10 mouse cellular contexts compared by ENCODE assay signal in the genomic region with DNA sequence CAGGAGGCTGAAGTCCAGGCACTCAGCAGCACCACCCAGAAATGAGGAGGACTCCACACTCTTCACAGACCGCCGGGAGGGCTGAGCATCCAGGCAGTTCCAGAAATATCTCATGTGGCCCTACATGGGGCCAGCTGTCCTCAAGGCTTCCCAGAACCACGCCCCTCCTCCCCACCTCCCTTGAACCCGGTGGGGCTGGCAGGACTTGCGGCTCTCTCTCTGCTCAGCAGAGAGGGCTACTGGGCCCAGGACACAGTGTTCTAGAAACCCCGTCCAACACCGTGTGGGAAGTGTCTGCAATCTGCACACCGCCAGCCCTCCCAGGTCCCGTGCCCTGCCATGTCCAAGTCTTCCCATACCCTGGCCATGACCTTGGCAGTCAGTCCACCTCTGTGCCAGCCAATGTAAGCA. TPM values are rescaled to one million over a fixed set of nuclear protein-coding genes. Genes with fewer than 3 reads are reported as not detected.
A peak's percentile ranks its signal among the peaks of the same experiment; 100 is the strongest.
DNase-seq lines count a peak whose midpoint lies in the region; ATAC-seq and TF ChIP-seq lines count a peak whose summit lies in the region.
"Had no signal": no experiment of that assay in that cellular context is flagged by ENCODE, and none has a peak within 500 bp of the region (broad histone marks: within the 10 kb centered on the region; RNA-seq: fewer than 3 reads in every experiment).

No protein-coding gene starts in this region.

- WGBS in intestine, embryonic 16.5 days = 67% methylated on average over 9 of the region's 9 CpGs
- WGBS in intestine, postnatal 0 days = 67% methylated on average over 9 of the region's 9 CpGs
- WGBS in lung, embryonic 16.5 days = 56% methylated on average over 9 of the region's 9 CpGs
- WGBS in thymus, adult 2 months = 97% methylated on average over 9 of the region's 9 CpGs

- no peak overlapping the region for H3K4me2 ChIP-seq in intestine, embryonic 16.5 days (ENCODE audit: low read depth, low read length)
- no peak overlapping the region for H3K4me2 ChIP-seq in intestine, postnatal 0 days (replicated peaks; ENCODE audit: low read depth)
- no peak overlapping the region for H3K4me2 ChIP-seq in lung, embryonic 16.5 days (ENCODE audit: low read depth, low read length)
- H3K4me2 ChIP-seq: lung, embryonic 14.5 days had no signal

- peaks cover 7% of the 10 kb centered on the region for H3K4me1 ChIP-seq in intestine, embryonic 16.5 days (ENCODE audit: control insufficient read depth, insufficient read depth, low read length)
- no peaks in the 10 kb centered on the region for H3K4me1 ChIP-seq in intestine, postnatal 0 days (replicated peaks; ENCODE audit: control insufficient read depth, insufficient read depth, low read length)
- H3K4me1 ChIP-seq in lung, embryonic 16.5 days (replicated peaks; ENCODE audit: control insufficient read depth, insufficient read depth, low read length) = no peaks in the 10 kb centered on the region
- H3K4me1 ChIP-seq in thymus, adult 2 months (replicated peaks; ENCODE audit: control insufficient read depth, insufficient read depth, low read length) = no peaks in the 10 kb centered on the region

- no peak for TF ChIP-seq CTCF in intestine, postnatal 0 days (IDR thresholded peaks at IDR 0.05; ENCODE audit: low read depth)
- no peak for TF ChIP-seq CTCF in thymus, adult 2 months (IDR thresholded peaks at IDR 0.05; ENCODE audit: borderline replicate concordance, control insufficient read depth, extremely low read depth, insufficient read depth, low read length, poor library complexity)

- no peaks in the 10 kb centered on the region for H3K27me3 ChIP-seq in intestine, embryonic 16.5 days (replicated peaks; ENCODE audit: control insufficient read depth, insufficient read depth, low read length)
- H3K27me3 ChIP-seq in intestine, postnatal 0 days (replicated peaks; ENCODE audit: control insufficient read depth, insufficient read depth, low read length) = no peaks in the 10 kb centered on the region
- no peaks in the 10 kb centered on the region for H3K27me3 ChIP-seq in lung, embryonic 16.5 days (ENCODE audit: control insufficient read depth, insufficient read depth, low read depth, low read length)
- H3K27me3 ChIP-seq in thymus, adult 2 months (ENCODE audit: control insufficient read depth, insufficient read depth, low read length) = no peaks in the 10 kb centered on the region

- no peaks in the 10 kb centered on the region for H3K9me3 ChIP-seq in intestine, embryonic 16.5 days (ENCODE audit: control insufficient read depth, low read length)
- H3K9me3 ChIP-seq in intestine, postnatal 0 days (ENCODE audit: control insufficient read depth) = no peaks in the 10 kb centered on the region
- H3K9me3 ChIP-seq in lung, embryonic 16.5 days (ENCODE audit: control insufficient read depth, low read length) = no peaks in the 10 kb centered on the region

- H3K36me3 ChIP-seq in intestine, embryonic 16.5 days (ENCODE audit: control insufficient read depth, insufficient read depth, low read length) = peaks cover 14% of the 10 kb centered on the region; the same call in 1 of the 2 replicates
- peaks cover 24% of the 10 kb centered on the region; the same call in 1 of the 2 replicates for H3K36me3 ChIP-seq in intestine, postnatal 0 days (ENCODE audit: control insufficient read depth, insufficient read depth)
- peaks cover 9% of the 10 kb centered on the region for H3K36me3 ChIP-seq in lung, embryonic 16.5 days (ENCODE audit: control insufficient read depth, insufficient read depth, low read length)
- no peaks in the 10 kb centered on the region; the same call in 1 of the 2 replicates for H3K36me3 ChIP-seq in thymus, adult 2 months (ENCODE audit: control insufficient read depth, insufficient read depth, low read length)

- ATAC-seq in intestine, embryonic 16.5 days = peak; percentile 32; the same call in 1 of the 2 replicates
- ATAC-seq in intestine, postnatal 0 days = no peak
- ATAC-seq in lung, embryonic 16.5 days (ENCODE audit: low read depth) = peak; percentile 29; the same call in 1 of the 2 replicates

- DNase-seq in adrenal gland, postnatal 36 days = peak; percentile 74 to 76
- DNase-seq in heart, adult 18-20 months = peak; percentile 87 to 95
- no peak for DNase-seq in thymus, adult 18-20 months
- no peak for DNase-seq in thymus, adult 2 months
- DNase-seq in right cerebral cortex, adult 2 months (ENCODE audit: low spot score in 2 of 2) = no peak
- DNase-seq: lung, embryonic 14.5 days had no signal

- no peak overlapping the region for H3K27ac ChIP-seq in intestine, embryonic 16.5 days (ENCODE audit: low read length)
- H3K27ac ChIP-seq in intestine, postnatal 0 days (ENCODE audit: low read depth, low read length) = no peak overlapping the region
- H3K27ac ChIP-seq in lung, embryonic 16.5 days (ENCODE audit: low read length) = no peak overlapping the region
- H3K27ac ChIP-seq in thymus, adult 2 months (ENCODE audit: control insufficient read depth, insufficient read depth, low read length) = no peak overlapping the region

- TF ChIP-seq POLR2A in thymus, adult 2 months (IDR thresholded peaks at IDR 0.05; ENCODE audit: control insufficient read depth, extremely low read depth, insufficient read depth, low read length, poor library complexity) = no peak

- no peak overlapping the region for H3K9ac ChIP-seq in intestine, embryonic 16.5 days (ENCODE audit: low read depth, low read length)
- no peak overlapping the region for H3K9ac ChIP-seq in intestine, postnatal 0 days (ENCODE audit: low read depth, low read length)
- H3K9ac ChIP-seq in lung, embryonic 16.5 days (ENCODE audit: low read length) = no peak overlapping the region
- H3K9ac ChIP-seq: lung, embryonic 14.5 days had no signal

- H3K4me3 ChIP-seq in intestine, embryonic 16.5 days (ENCODE audit: low read length) = no peak overlapping the region
- H3K4me3 ChIP-seq in intestine, postnatal 0 days (ENCODE audit: low read depth, low read length) = no peak overlapping the region
- no peak overlapping the region for H3K4me3 ChIP-seq in lung, embryonic 16.5 days (ENCODE audit: low read length)
- no peak overlapping the region for H3K4me3 ChIP-seq in thymus, adult 2 months (ENCODE audit: control insufficient read depth, insufficient read depth, low read length)

RNA-seq across cellular contexts. Expression of gene Fbxo31, which starts 15.7 kb away (rescaled TPM):
- 8.6 and 10.6 TPM in 2 replicates for polyA plus RNA-seq in intestine, embryonic 16.5 days (2015; fragmentation: Nextera tagmentation; extraction: Ambion mirVana)
- 4.5 and 5.6 TPM in 2 replicates for polyA plus RNA-seq in intestine, postnatal 0 days (2015; fragmentation: Nextera tagmentation; extraction: Ambion mirVana)
- 10 to 100 TPM; 45.4 to 54.8 TPM for total RNA-seq in adrenal gland, postnatal 36 days (2021)
- total RNA-seq in heart, adult 18-20 months (2021) = 100 to 1,000 TPM in 1 of 2 experiments, 10 to 100 TPM in 1; 91.3 to 110 TPM
- 12.0 and 12.9 TPM in 2 replicates for polyA plus RNA-seq in lung, embryonic 16.5 days (2015; fragmentation: Nextera tagmentation; extraction: Ambion mirVana)
- 39.8 and 55.7 TPM in 2 replicates for polyA plus RNA-seq in thymus, adult 2 months (2012; rRNA removed)

RNA-seq across cellular contexts. Expression of gene 1700018B08Rik, which starts 18.8 kb away (rescaled TPM):
- not detected in 2 replicates for polyA plus RNA-seq in intestine, embryonic 16.5 days (2015; fragmentation: Nextera tagmentation; extraction: Ambion mirVana)
- not detected in 2 replicates for polyA plus RNA-seq in intestine, postnatal 0 days (2015; fragmentation: Nextera tagmentation; extraction: Ambion mirVana)
- not detected for total RNA-seq in adrenal gland, postnatal 36 days (2021)
- not detected for total RNA-seq in heart, adult 18-20 months (2021)
- not detected in 2 replicates for polyA plus RNA-seq in lung, embryonic 16.5 days (2015; fragmentation: Nextera tagmentation; extraction: Ambion mirVana)
- polyA plus RNA-seq in thymus, adult 2 months (2012; rRNA removed) = 0.35 TPM in 1 of 2 replicates, not detected in the other
- total RNA-seq: hematopoietic stem cell, adult 5-6 weeks had no signal
- polyA plus RNA-seq: lung, embryonic 14.5 days had no signal

RNA-seq across cellular contexts. Expression of gene Map1lc3b, which starts 27.2 kb away (rescaled TPM):
- polyA plus RNA-seq in intestine, embryonic 16.5 days (2015; fragmentation: Nextera tagmentation; extraction: Ambion mirVana) = 190 and 192 TPM in 2 replicates
- 264 and 267 TPM in 2 replicates for polyA plus RNA-seq in intestine, postnatal 0 days (2015; fragmentation: Nextera tagmentation; extraction: Ambion mirVana)
- total RNA-seq in adrenal gland, postnatal 36 days (2021) = 100 to 1,000 TPM; 179 to 206 TPM
- total RNA-seq in heart, adult 18-20 months (2021) = 100 to 1,000 TPM; 238 to 264 TPM
- polyA plus RNA-seq in lung, embryonic 16.5 days (2015; fragmentation: Nextera tagmentation; extraction: Ambion mirVana) = 211 and 234 TPM in 2 replicates
- polyA plus RNA-seq in thymus, adult 2 months (2012; rRNA removed) = 103 and 113 TPM in 2 replicates

Comparison
In these comparisons a context has a peak if more than half of its experiments do, and no peak if none do; other contexts are left out.
1. DNase-seq: peak in adrenal gland, postnatal 36 days (2 of 2) and heart, adult 18-20 months (2 of 2); none in thymus, adult 18-20 months (0 of 2), thymus, adult 2 months (single experiment) and right cerebral cortex, adult 2 months (0 of 2).